Mouse (Mus musculus): ENCODE measurements at regions not wholly inside any gene's neighbourhood (a gene's known extent, or its start where the extent isn't known, plus 50 kb on each side); places are given as distances from the start of the nearest gene placed in this dataset.

- TF ChIP-seq CTCF (IDR thresholded peaks at IDR 0.05; ENCODE audit: low read depth, low read length): no peak
- TF ChIP-seq POLR2A (IDR thresholded peaks at IDR 0.05; ENCODE audit: extremely low read depth, insufficient read depth, low read length): no peak
These were observed 92.1 kb downstream of the Foxi3 start for GRCm38 (mm10) chr6:71048199-71049094.
